Mouse (Mus musculus) forebrain, embryonic 10.5 days (tissue): ENCODE data around the gene Olfr1008. TPM values are rescaled to one million over a fixed set of nuclear protein-coding genes. Genes with fewer than 3 reads are reported as not detected.
"Not testable (repeated sequence)": the region's sequence is repeated elsewhere in the genome, so short reads cannot be mapped to it uniquely, and the experiment has no call there.

Experiments
- DNase-seq: peaks from one replicate; pipeline ENCODE4 v3.0.0-alpha.2; 2017; ENCODE audit warnings: low spot score; ENCODE audit errors: extremely low spot score
- H3K27ac ChIP-seq: fragments of 300-500 bp; sonication (generic); 2 replicates; pipeline ENCODE4 v1.5.1; 2016; ENCODE audit warnings: mild to moderate bottlenecking
- H3K27me3 ChIP-seq: fragments of 300-500 bp; sonication (generic); 2 replicates; pipeline ENCODE4 v1.6.1; 2016; ENCODE audit warnings: mild to moderate bottlenecking; ENCODE audit not compliant: poor library complexity, severe bottlenecking
- H3K36me3 ChIP-seq: fragments of 300-500 bp; sonication (generic); replicated peaks from 2 replicates; pipeline ENCODE4 v1.6.1; 2016; ENCODE audit warnings: mild to moderate bottlenecking, moderate library complexity
- H3K4me1 ChIP-seq: fragments of 300-500 bp; sonication (generic); 2 replicates; pipeline ENCODE4 v1.6.1; 2016
- H3K4me3 ChIP-seq: fragments of 300-500 bp; sonication (generic); 2 replicates; pipeline ENCODE4 v1.5.1; 2016; ENCODE audit warnings: mild to moderate bottlenecking, moderate library complexity
- H3K9me3 ChIP-seq: fragments of 300-500 bp; sonication (generic); 2 replicates; pipeline ENCODE4 v1.6.1; 2016; ENCODE audit warnings: mild to moderate bottlenecking, moderate library complexity
- WGBS: fragments of 180-500 bp; shearing (Covaris S2); methylation state at CpG from one replicate; pipeline ENCODE4 v1.1.7; 2016; 5-methylcytosine and 5-hydroxymethylcytosine counted together
- polyA plus RNA-seq: library from polyadenylated mRNA; unstranded; fragments of >200 nt; fragmentation: Nextera tagmentation; extraction: Ambion mirVana; gene quantifications from 2 replicates; pipeline ENCODE4 v1.2.1, GENCODE M21; 2016

Olfr1008 gene
- not detected in 2 replicates for polyA plus RNA-seq

GRCm38 (mm10) chr2:85689131-85689530, at the start of gene Olfr1008:
Gene Olfr1008 (plus strand): TSS chr2:85689431.
- Histone ChIP-seq H3K27ac (no peak within 1 kb of the TSS), H3K36me3 (no peaks in the 10 kb centered on the region), H3K4me3 (no peak within 1 kb of the TSS), H3K27me3 (no peaks in the 10 kb centered on the region), H3K4me1 (no peaks in the 10 kb centered on the region), H3K9me3 (peaks cover 4% of the 10 kb centered on the region; the same call in 1 of the 2 replicates)
- no peak for DNase-seq

DNA sequence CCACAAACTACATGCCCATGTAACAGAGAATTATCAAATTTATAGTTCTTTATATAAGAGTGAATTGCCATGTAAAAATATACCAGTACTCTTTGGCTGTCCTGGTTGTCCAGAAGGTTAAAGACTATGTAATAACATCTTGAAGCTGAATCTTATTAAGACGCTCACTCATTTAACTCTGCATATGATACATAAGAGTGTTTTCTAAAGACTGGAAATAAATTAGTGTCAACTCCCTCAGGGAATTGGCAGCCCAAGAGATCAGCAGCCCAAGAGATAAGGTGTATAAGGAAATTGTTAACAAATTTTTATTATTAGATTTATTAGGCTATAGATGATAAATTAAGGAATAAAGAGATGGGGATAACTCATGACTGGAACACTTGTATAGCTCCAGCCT, 38.6 kb upstream of the Olfr1008 start, which contains the start of gene Olfr1002:
TSS of gene Olfr1002 (minus strand) at position 101 of the 400 bp plus-strand sequence.
- no peak within 1 kb of the TSS for H3K4me3 ChIP-seq
- DNase-seq, result no peak
- H3K27me3 ChIP-seq, result no peaks in the 10 kb centered on the region
- H3K9me3 ChIP-seq, result no peaks in the 10 kb centered on the region
- WGBS, result 95% methylated on average over 1 of the region's 1 CpGs
- no peaks in the 10 kb centered on the region for H3K4me1 ChIP-seq
- no peak within 1 kb of the TSS for H3K27ac ChIP-seq
- H3K36me3 ChIP-seq, result no peaks in the 10 kb centered on the region

GRCm38 (mm10) chr2:85664355-85664754, 24.9 kb upstream of the Olfr1008 start, which contains the start of gene Olfr154:
Gene Olfr154 (minus strand): TSS chr2:85664455.
- not testable (repeated sequence) for H3K27me3 ChIP-seq, H3K4me1 ChIP-seq, H3K27ac ChIP-seq, DNase-seq, H3K36me3 ChIP-seq, H3K9me3 ChIP-seq, H3K4me3 ChIP-seq

- H3K27ac ChIP-seq, result no peak within 1 kb of the TSS
- H3K36me3 ChIP-seq, result no peaks in the 10 kb centered on the region
- H3K27me3 ChIP-seq, result no peaks in the 10 kb centered on the region
- no peak within 1 kb of the TSS for H3K4me3 ChIP-seq
- DNase-seq, result no peak
- no peaks in the 10 kb centered on the region for H3K9me3 ChIP-seq
- H3K4me1 ChIP-seq, result no peaks in the 10 kb centered on the region
Observed at GRCm38 (mm10) chr2:85678667-85679066, 10.6 kb upstream of the Olfr1008 start, which contains the start of gene Olfr1006. Gene Olfr1006 (minus strand): TSS chr2:85678767.

- DNase-seq, H3K36me3 ChIP-seq, H3K27me3 ChIP-seq, H3K9me3 ChIP-seq, H3K4me3 ChIP-seq, H3K4me1 ChIP-seq, H3K27ac ChIP-seq: not testable (repeated sequence)
- WGBS, result 80% methylated on average over 2 of the region's 2 CpGs
Observed at GRCm38 (mm10) chr2:85710680-85711079, 21.4 kb downstream of the Olfr1008 start.

- no peaks in the 10 kb centered on the region for H3K27me3 ChIP-seq
- no peak overlapping the region for H3K4me3 ChIP-seq
- H3K36me3 ChIP-seq, result no peaks in the 10 kb centered on the region
- no peak overlapping the region for H3K27ac ChIP-seq
- no peaks in the 10 kb centered on the region for H3K9me3 ChIP-seq
- WGBS, result 31% methylated on average over 1 of the region's 1 CpGs
- DNase-seq, result no peak
- H3K4me1 ChIP-seq, result no peaks in the 10 kb centered on the region
Observed at GRCm38 (mm10) chr2:85711159-85711558, 21.9 kb downstream of the Olfr1008 start.

GRCm38 (mm10) chr2:85715119-85715518, 25.9 kb downstream of the Olfr1008 start, which contains the start of gene Olfr1009:
Gene Olfr1009 (plus strand): TSS chr2:85715419.
- Histone ChIP-seq H3K4me1 (no peaks in the 10 kb centered on the region), H3K27ac (no peak within 1 kb of the TSS), H3K4me3 (no peak within 1 kb of the TSS), H3K27me3 (no peaks in the 10 kb centered on the region), H3K36me3 (no peaks in the 10 kb centered on the region), H3K9me3 (no peaks in the 10 kb centered on the region)
- 95% methylated on average over 1 of the region's 1 CpGs for WGBS
- no peak for DNase-seq

GRCm38 (mm10) chr2:85725793-85726192, 36.6 kb downstream of the Olfr1008 start:
- Histone ChIP-seq H3K4me3 (no peak overlapping the region), H3K27ac (no peak overlapping the region), H3K27me3 (no peaks in the 10 kb centered on the region), H3K36me3 (no peaks in the 10 kb centered on the region), H3K4me1 (no peaks in the 10 kb centered on the region), H3K9me3 (no peaks in the 10 kb centered on the region)
- no peak for DNase-seq
- 24% methylated on average over 3 of the region's 3 CpGs for WGBS

Other genes starting within 250 kb of the Olfr1008 start
- gene Olfr995, start 245.8 kb upstream of the Olfr1008 start, polyA plus RNA-seq, result not detected in 2 replicates
- not detected in 2 replicates for gene 4833423E24Rik, start 170.4 kb upstream of the Olfr1008 start, polyA plus RNA-seq
- not detected in 2 replicates for gene Olfr996, start 110.2 kb upstream of the Olfr1008 start, polyA plus RNA-seq
- not detected in 2 replicates for gene Olfr998, start 100.5 kb upstream of the Olfr1008 start, polyA plus RNA-seq
- gene Olfr1000, start 77.5 kb upstream of the Olfr1008 start, polyA plus RNA-seq, result not detected in 2 replicates
- not detected in 2 replicates for gene Olfr1002, start 38.7 kb upstream of the Olfr1008 start, polyA plus RNA-seq
- gene Olfr154, start 25.0 kb upstream of the Olfr1008 start, polyA plus RNA-seq, result not detected in 2 replicates
- not detected in 2 replicates for gene Olfr1006, start 10.7 kb upstream of the Olfr1008 start, polyA plus RNA-seq
- gene Olfr1009, start 26.0 kb downstream of the Olfr1008 start, polyA plus RNA-seq, result not detected in 2 replicates
- not detected in 2 replicates for gene Olfr1012, start 73.3 kb downstream of the Olfr1008 start, polyA plus RNA-seq
- gene Olfr1013, start 77.7 kb downstream of the Olfr1008 start, polyA plus RNA-seq, result not detected in 2 replicates
- not detected in 2 replicates for gene Olfr1014, start 83.3 kb downstream of the Olfr1008 start, polyA plus RNA-seq
- not detected in 2 replicates for gene Olfr1015, start 92.6 kb downstream of the Olfr1008 start, polyA plus RNA-seq
- gene Olfr1016, start 113.1 kb downstream of the Olfr1008 start, polyA plus RNA-seq, result not detected in 2 replicates
- gene Olfr1018, start 129.0 kb downstream of the Olfr1008 start, polyA plus RNA-seq, result not detected in 2 replicates
- not detected in 2 replicates for gene Olfr1019, start 156.1 kb downstream of the Olfr1008 start, polyA plus RNA-seq
- not detected in 2 replicates for gene Olfr1020, start 157.6 kb downstream of the Olfr1008 start, polyA plus RNA-seq
- gene Olfr1022, start 179.2 kb downstream of the Olfr1008 start, polyA plus RNA-seq, result not detected in 2 replicates
- gene Olfr1023, start 196.2 kb downstream of the Olfr1008 start, polyA plus RNA-seq, result not detected in 2 replicates
- gene Olfr1024, start 215.6 kb downstream of the Olfr1008 start, polyA plus RNA-seq, result not detected in 2 replicates
- not detected in 2 replicates for gene Olfr1025-ps1, start 225.8 kb downstream of the Olfr1008 start, polyA plus RNA-seq
- gene Olfr1026, start 232.1 kb downstream of the Olfr1008 start, polyA plus RNA-seq, result not detected in 2 replicates